Mouse (Mus musculus) layer of hippocampus, adult 8-10 months (tissue): ENCODE data around the gene Myo1a. TPM values are rescaled to one million over a fixed set of nuclear protein-coding genes. Genes with fewer than 3 reads are reported as not detected.

Source experiments
- DNase-seq, 2 experiments: peaks; one replicate each; pipeline ENCODE4 v3.0.0; 2022; ENCODE audit warnings: low spot score in 2 of 2
- total RNA-seq, 4 experiments: library from RNA; stranded (reverse); gene quantifications; 2 replicates each; pipeline ENCODE4 v1.2.4; 2022

The Myo1a gene
- total RNA-seq, 4 experiments from 2014 or later: 0.56 to 1.7 (median 0.86) TPM

- no peak for DNase-seq
Measured at GRCm38 (mm10) chr10:127725136-127725535, 20.2 kb downstream of the Myo1a start.

DNA sequence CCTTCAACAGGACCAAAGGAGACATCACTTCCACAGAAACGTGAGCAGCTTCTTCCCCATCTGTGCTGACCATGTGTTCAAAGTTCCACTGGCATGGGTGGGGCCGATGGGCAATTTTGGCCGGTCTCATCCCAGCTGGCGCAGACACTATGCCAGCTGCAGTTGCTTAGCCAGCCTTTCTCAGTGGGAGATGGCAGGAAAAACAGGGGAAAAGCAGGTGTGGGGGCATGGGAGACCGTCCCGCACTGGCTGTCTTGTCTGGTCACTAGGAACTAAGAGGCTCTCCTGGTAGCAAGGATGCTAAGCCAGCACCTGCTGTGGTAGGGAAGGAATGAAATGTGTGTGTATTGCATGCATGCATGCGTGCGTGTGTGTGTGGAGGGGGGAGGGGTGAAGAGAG lies 23.5 kb downstream of the Myo1a start:
- no peak for DNase-seq

DNA sequence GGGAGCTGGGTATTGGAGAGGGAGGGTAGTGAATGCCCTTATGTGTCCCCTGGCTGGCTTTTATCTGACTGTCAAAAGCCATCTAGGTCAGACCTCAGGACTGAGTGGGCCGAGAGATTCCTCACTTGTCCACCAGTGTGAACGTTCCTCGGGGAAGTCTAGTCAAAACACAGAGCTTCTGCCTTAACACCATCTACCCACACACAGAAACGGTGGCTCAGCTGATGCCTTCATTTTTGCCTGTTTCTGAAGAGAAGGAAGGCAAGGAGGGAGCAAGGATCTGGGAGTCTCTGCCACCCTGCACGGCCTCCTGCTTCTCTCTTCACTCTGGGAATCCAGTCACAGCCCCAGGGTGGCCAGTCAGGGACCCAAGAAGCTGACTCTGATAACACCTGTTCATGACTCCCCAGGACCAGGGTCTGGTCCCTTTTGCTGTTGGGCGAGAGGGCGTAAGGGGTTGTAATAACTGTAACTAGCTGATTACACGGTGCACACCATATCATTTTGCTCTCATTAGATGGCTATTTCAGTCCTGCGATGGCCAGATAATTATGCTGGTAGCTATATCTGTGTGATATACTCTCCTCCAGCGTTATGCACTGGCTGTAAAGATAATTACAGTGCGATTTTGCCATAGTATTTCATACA lies 25.4 kb downstream of the Myo1a start:
- DNase-seq: no peak

- DNase-seq: no peak
Measured at GRCm38 (mm10) chr10:127730933-127731310, 26.0 kb downstream of the Myo1a start.

- DNase-seq: no peak
Measured at GRCm38 (mm10) chr10:127731397-127731796, 26.4 kb downstream of the Myo1a start.

GRCm38 (mm10) chr10:127734434-127734833 lies 29.5 kb downstream of the Myo1a start:
- DNase-seq: no peak

GRCm38 (mm10) chr10:127736266-127736665 lies 31.3 kb downstream of the Myo1a start:
- no peak for DNase-seq

GRCm38 (mm10) chr10:127736916-127737315 lies 31.9 kb downstream of the Myo1a start:
- DNase-seq: no peak

GRCm38 (mm10) chr10:127737552-127737951 lies 32.6 kb downstream of the Myo1a start:
- DNase-seq: no peak

DNA sequence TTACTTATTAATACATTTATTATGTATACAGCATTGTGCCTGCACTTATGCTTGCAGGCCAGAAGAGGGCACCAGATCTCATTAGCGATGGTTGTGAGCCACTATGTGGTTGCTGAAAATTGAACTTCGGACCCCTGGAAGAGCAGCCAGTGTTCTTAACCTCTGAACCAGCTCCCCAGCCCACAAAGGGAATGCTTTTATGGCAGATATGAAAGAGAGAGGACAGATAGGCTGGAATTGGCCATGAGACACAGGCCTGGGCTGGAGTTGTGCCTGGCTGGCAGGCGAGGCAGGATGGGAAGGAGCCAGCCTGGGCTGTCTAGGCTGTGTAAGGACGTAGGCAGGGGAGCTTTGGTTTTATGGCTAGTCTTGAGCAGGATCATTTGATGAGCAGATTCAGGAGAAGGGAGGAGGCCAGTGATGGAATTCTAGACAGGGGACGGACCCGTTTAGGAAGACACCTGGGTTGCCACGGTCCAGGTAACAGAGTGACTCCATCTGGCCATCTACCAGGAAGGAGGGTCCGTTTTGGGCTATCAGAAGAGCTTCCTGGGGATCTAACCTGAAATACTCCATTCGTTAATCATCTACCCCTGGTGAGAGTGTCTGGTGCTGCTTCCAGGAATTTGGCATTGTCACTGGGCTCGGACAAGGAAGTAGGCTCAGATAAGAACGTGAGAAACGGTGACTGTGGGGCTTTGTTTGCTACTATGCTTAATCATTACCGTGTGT lies 33.3 kb downstream of the Myo1a start:
- DNase-seq: no peak

GRCm38 (mm10) chr10:127739083-127739660 lies 34.2 kb downstream of the Myo1a start, which contains the start of gene Zbtb39:
Gene Zbtb39, plus strand, starts transcription at chr10:127739538.
- peak in 1 of 2 experiments; percentile 58 for DNase-seq

DNA sequence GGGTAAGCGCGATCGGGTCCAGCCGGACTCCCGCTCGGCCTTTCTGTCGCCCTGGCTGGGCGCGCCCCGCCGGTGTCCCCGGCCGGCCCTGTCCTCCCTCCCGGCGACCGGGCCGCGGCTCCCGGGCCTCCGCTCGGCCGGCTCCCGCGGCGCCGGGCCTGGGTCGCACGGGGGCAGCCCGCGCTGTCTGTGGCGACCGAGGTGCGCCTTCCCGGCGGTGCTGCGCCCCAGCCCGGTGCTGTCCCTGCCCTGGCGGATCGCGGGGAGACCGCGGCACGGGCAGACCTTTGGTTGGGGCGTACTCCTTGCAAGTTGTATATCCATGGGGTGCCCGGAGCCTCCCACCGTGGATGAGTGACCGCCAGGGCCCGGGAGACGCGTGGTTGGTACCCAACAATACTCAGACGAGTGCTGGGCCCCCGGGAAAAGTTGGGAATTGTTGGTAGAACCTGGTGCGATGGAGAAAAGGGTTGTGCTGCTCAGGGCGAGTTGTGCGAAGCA lies 34.7 kb downstream of the Myo1a start:
- DNase-seq: no peak

DNA sequence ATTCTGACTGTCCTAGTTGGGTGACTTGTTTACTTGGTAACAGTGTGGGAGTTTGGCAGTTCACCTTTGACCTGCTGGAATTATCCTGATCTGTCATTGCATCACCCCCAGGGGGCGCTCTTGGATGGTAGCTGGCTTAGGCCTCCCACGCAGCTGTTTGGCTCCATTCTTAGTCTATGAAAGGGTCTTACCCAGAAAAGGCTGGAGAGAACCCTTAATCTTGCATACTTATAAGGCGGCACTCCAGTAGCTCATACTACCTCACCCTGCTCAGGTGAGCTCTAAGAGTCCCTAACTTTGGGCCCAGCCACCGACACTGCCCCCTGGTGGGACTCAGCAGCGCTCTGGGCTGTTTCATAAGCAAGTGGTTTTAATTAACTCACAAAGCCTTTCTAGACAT lies 39.7 kb downstream of the Myo1a start:
- DNase-seq: no peak

DNA sequence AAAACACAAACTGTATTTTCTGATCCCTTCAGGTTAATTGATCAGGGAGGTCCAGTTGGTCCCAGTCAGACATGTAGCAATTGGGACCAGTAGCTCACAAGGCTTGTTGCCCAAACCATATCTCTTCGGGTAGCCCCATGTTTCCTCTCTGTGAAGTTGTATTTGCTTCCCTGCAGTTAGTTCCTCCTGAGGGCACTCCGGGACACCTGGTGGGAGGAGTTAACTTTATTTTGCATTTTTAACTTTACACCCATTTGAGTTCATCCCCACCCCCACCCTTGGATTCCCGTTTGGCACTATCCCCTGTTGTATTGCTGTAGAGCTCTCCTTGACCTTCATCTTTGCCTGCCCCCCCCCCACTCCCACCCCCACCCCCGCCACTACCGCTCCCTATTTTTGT lies 40.9 kb downstream of the Myo1a start:
- no peak for DNase-seq

DNA sequence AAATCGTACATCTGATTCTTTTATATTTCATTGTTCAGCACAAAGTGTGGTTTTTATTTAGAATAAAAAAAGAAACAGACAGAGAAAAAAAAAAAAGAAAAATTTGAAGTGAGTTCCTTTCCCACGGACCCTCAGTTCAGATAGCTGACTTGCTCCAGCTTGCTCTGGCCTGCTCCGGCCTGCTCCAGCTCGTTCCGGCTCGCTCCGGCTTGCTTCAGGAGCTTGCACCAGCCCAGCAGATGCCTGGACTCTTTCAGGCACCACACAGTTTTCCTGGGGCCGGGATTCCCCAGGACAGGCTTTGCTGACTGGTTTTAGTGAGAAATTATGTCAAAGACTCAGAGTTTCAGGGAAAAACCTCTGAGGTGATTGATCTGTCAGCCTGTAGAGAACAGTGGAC lies 42.3 kb downstream of the Myo1a start:
- no peak for DNase-seq

DNA sequence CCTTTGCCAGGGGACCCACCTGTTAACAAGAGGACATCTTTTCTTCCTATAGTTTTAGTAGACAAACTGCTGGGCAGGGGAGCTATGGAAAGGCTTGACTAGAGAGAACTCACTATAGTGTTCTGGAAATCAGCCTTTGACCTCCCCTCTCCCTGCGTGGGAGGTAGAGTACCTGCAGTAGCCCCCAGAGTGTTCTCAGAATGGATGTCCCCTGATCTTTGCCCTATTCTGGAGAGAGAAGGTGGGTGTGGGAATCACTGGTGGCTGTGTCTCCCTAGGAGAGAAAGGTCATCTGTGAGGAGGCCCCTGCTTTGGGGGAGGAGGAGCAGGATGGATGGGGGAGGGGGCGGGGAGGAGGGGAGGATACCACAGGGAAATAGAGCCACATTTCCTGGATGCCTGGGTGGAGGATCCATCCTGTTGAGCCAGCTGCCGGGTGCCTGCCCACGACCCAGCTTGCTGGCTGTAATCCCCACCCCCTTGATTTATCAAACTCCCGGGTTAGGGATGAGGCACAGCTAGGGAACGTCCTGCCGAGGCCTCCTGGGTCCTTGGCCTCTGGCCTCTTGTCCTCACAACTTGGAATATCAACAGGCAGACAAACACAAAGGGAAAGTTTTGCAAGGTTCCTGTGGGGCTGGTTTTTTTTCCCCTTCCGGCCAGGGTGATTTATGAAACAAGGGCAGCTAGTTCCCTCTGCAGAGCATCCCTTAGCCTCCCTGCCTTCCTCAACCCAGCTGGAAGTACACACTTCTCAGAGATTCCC lies 44.1 kb downstream of the Myo1a start:
- DNase-seq: no peak

GRCm38 (mm10) chr10:127750136-127750777 lies 45.3 kb downstream of the Myo1a start:
- peak in 1 of 2 experiments; percentile 36 for DNase-seq

DNA sequence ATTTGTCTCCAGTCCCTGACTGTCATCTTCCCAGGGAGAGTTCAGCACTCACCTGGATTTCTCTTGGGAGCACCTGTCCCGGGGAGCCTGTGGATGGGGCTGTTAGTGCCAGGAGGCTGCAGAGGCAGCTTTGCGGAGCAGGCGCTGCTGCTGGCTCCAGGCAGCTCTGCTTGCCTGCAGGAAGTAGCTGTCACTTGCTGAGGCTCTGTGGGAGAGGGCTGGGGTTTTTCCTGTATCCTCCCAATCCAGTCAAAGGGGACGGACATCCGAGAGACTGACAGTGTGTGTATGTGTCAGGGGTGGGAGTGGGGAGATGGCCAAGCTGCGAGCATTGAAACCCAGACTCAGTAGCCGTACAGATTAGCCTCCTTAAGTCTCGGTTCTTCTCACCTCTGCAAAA lies 46.6 kb downstream of the Myo1a start, which contains the start of gene Gpr182:
Gpr182 (minus strand) TSS at position 185 of the 400 bp plus-strand sequence.
- DNase-seq: no peak

GRCm38 (mm10) chr10:127754566-127755166 lies 49.7 kb downstream of the Myo1a start:
- no peak for DNase-seq

DNA sequence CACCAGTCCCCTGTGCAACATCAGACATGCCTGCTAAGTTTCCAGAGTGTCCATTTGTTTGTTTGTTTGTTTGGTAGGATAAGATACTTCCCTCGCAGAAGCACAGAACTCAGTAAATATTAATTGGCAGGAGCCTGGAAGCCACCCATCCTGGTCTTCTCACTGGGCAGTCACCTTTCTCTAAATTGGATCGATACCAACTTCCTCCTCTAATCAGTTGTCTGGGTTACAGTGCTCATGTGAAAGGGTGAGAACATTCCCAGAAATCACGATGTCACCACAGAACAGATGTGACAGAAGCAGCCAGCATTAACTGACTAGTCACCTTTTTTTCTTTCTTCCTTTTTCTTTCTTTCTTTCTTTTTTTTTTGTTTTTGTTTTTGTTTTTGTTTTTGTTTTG lies 50.3 kb downstream of the Myo1a start:
- DNase-seq: no peak
